Mouse (Mus musculus): ENCODE data around the gene Tfb1m. TPM values are rescaled to one million over a fixed set of nuclear protein-coding genes. Genes with fewer than 3 reads are reported as not detected.

The Tfb1m gene
- polyA plus RNA-seq, 1 experiment from 2014 or later = 15.4 TPM

- Histone ChIP-seq H3K36me3 (peaks cover 33% of the 10 kb centered on the region), H3K9ac (no peak overlapping the region), H3K9me3 (replicated peaks) (no peaks in the 10 kb centered on the region), H3K4me2 (no peak overlapping the region), H3K27ac (no peak overlapping the region), H3K4me3 (no peak overlapping the region), H3K4me1 (no peaks in the 10 kb centered on the region), H3K27me3 (replicated peaks) (no peaks in the 10 kb centered on the region)
- 70% methylated on average over 2 of the region's 2 CpGs for WGBS (ENCODE audit: insufficient replicate concordance)
- no peak for ATAC-seq
These were observed 17.3 kb downstream of the Tfb1m start for GRCm38 (mm10) chr17:3540304-3540703.

- Histone ChIP-seq H3K4me2 (no peak overlapping the region), H3K9me3 (replicated peaks) (no peaks in the 10 kb centered on the region), H3K36me3 (peaks cover 15% of the 10 kb centered on the region), H3K27me3 (replicated peaks) (no peaks in the 10 kb centered on the region), H3K4me3 (no peak overlapping the region), H3K27ac (no peak overlapping the region), H3K4me1 (peaks cover 13% of the 10 kb centered on the region), H3K9ac (no peak overlapping the region)
- no peak for ATAC-seq
- 19% methylated on average over 1 of the region's 1 CpGs for WGBS (ENCODE audit: insufficient replicate concordance)
These were observed 24.2 kb downstream of the Tfb1m start for GRCm38 (mm10) chr17:3533425-3533824.

GRCm38 (mm10) chr17:3532254-3532653 is 25.3 kb downstream of the Tfb1m start, which contains the start of gene Cldn20:
Cldn20 (plus strand) TSS chr17:3532554.
- no peaks in the 10 kb centered on the region for H3K9me3 ChIP-seq (replicated peaks)
- peaks cover 25% of the 10 kb centered on the region for H3K4me1 ChIP-seq
- no peak within 1 kb of the TSS for H3K9ac ChIP-seq
- no peak for ATAC-seq
- no peak within 1 kb of the TSS for H3K27ac ChIP-seq
- 77% methylated on average over 4 of the region's 4 CpGs for WGBS (ENCODE audit: insufficient replicate concordance)
- H3K27me3 ChIP-seq (replicated peaks) = no peaks in the 10 kb centered on the region
- no peak within 1 kb of the TSS for H3K4me3 ChIP-seq
- no peak within 1 kb of the TSS for H3K4me2 ChIP-seq
- H3K36me3 ChIP-seq = peaks cover 12% of the 10 kb centered on the region

DNA sequence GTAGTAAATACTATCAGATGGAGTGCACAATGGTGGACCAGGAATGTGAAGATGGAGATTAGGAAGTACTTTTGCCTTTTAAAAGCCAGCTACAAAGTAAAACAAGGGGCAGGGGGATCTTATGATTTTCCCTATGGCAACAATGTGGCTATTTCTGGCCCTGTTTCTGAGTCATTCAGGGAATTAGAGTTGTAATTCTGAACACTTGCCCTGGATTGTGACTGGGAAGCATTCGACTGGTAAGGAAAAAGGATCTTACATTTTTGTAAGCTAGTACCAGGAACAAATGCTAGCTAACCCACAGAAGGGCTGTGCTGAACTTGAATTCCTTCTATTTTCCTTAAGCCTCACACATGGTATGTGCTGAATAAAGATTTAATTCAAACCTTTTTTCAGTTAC is 25.9 kb downstream of the Tfb1m start:
- Histone ChIP-seq H3K36me3 (peaks cover 12% of the 10 kb centered on the region), H3K4me1 (peaks cover 30% of the 10 kb centered on the region), H3K27me3 (replicated peaks) (no peaks in the 10 kb centered on the region), H3K4me2 (no peak overlapping the region), H3K4me3 (no peak overlapping the region), H3K27ac (no peak overlapping the region), H3K9me3 (replicated peaks) (no peaks in the 10 kb centered on the region), H3K9ac (no peak overlapping the region)
- ATAC-seq = no peak
- WGBS (ENCODE audit: insufficient replicate concordance) = 78% methylated on average over 1 of the region's 1 CpGs

DNA sequence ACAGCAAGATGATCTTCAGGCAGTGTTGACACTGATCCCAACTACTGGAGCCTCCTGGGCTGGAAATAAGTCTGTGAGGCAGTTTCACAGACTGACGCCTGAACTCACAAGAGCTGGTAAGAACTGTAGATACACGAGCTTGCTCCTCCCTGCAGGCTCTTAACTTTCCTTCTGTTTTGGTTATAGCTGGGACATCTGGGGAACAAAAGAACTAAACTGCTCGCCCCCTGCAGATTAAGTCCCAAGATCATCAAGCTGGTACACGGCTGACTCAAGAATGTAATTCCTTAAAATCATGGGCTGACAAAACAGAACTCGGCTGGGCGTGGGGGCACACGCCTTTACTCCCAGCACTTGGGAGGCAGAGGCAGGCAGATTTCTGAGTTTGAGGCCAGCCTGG is 27.0 kb downstream of the Tfb1m start:
- ATAC-seq = no peak
- Histone ChIP-seq H3K36me3 (peaks cover 10% of the 10 kb centered on the region), H3K4me3 (no peak overlapping the region), H3K27me3 (replicated peaks) (no peaks in the 10 kb centered on the region), H3K27ac (no peak overlapping the region), H3K9me3 (replicated peaks) (no peaks in the 10 kb centered on the region), H3K9ac (no peak overlapping the region), H3K4me2 (no peak overlapping the region), H3K4me1 (peaks cover 30% of the 10 kb centered on the region)
- 74% methylated on average over 7 of the region's 7 CpGs for WGBS (ENCODE audit: insufficient replicate concordance)

DNA sequence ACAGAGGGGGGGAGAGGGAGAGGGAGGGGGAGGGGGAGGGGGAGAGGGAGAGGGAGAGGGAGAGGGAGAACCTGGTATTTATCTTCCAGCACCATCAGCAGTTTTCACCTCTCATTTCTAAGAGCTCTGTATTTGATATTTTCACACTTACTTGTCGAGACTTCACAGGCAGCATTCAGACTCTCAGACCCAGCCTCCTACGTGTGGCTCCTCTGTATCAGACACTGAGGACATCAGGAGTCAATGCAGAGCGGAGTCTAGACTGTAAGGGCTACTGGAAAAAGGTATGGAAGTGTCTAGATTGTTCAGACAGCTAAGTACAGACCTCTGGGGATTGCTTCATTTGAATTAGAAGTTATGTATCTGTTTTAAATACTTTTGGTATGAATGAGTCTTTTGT is 28.1 kb downstream of the Tfb1m start:
- Histone ChIP-seq H3K4me1 (peaks cover 30% of the 10 kb centered on the region), H3K4me3 (no peak overlapping the region), H3K27me3 (replicated peaks) (no peaks in the 10 kb centered on the region), H3K9ac (no peak overlapping the region), H3K27ac (no peak overlapping the region; the same call in 1 of the 2 replicates), H3K4me2 (no peak overlapping the region), H3K9me3 (replicated peaks) (no peaks in the 10 kb centered on the region), H3K36me3 (peaks cover 8% of the 10 kb centered on the region; the same call in 1 of the 2 replicates)
- peak; percentile 70 for ATAC-seq
- whole genome bisulfite sequencing (ENCODE audit: insufficient replicate concordance) = 36% methylated on average over 3 of the region's 3 CpGs

GRCm38 (mm10) chr17:3527841-3528471 is 29.6 kb downstream of the Tfb1m start:
- Histone ChIP-seq H3K9me3 (replicated peaks) (no peaks in the 10 kb centered on the region), H3K4me3 (no peak overlapping the region), H3K9ac (0 out of 2 replicates have a peak overlapping the region, but pooled peaks have one; percentile 4), H3K36me3 (peaks cover 8% of the 10 kb centered on the region; the same call in 1 of the 2 replicates), H3K4me1 (peaks cover 30% of the 10 kb centered on the region), H3K27ac (peak overlapping the region; percentile 68), H3K27me3 (replicated peaks) (no peaks in the 10 kb centered on the region), H3K4me2 (peak overlapping the region; percentile 31; the same call in 1 of the 2 replicates)
- ATAC-seq = peak; percentile 77
- 55% methylated on average over 6 of the region's 6 CpGs for WGBS (ENCODE audit: insufficient replicate concordance)

DNA sequence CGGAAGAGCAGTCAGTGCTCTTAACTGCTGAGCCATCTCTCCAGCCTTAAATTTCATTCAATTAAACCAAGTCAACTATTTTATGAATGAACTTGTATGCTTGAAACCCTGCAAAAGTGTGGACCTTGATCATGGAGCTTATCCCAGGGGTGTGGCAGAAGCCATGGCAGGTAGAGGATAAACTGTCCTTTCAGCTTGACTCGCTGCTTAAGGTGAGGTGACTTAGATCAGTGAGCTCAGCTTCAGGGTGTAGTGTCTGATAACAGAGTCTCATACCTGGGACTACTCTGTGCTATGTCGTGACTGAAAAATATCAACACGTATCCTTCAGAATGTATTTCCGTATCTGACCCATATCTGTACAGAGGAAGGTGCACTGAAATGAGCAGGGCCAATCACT is 37.2 kb downstream of the Tfb1m start:
- ATAC-seq = no peak
- H3K4me1 ChIP-seq = 0 out of 2 replicates have a peak, but pooled peaks cover 5% of the 10 kb centered on the region
- 75% methylated on average over 5 of the region's 5 CpGs for WGBS (ENCODE audit: insufficient replicate concordance)

DNA sequence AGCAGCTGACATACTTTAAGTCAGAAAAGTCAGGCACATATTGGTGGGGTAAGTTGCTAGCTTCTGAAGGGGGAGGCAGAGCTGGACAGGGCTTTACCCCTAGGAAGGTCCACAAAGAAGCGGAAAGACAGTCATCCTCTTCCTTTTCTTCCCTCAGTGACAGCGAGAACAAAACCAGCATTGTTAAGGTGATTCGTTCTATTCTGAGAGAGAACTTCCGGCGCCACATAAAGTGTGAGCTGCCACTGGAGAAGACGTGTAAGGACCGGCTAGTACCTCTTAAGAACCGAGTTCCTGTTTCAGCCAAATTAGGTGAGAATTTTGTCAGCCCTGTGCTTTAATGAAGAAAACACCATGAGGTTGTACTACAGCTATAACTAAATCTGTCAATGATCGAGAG is 41.2 kb downstream of the Tfb1m start:
- Histone ChIP-seq H3K4me2 (no peak overlapping the region), H3K36me3 (0 out of 2 replicates have a peak, but pooled peaks cover 9% of the 10 kb centered on the region), H3K27ac (no peak overlapping the region), H3K9ac (no peak overlapping the region), H3K4me1 (0 out of 2 replicates have a peak, but pooled peaks cover 5% of the 10 kb centered on the region), H3K4me3 (no peak overlapping the region), H3K9me3 (replicated peaks) (no peaks in the 10 kb centered on the region), H3K27me3 (replicated peaks) (no peaks in the 10 kb centered on the region)
- no peak for ATAC-seq
- 71% methylated on average over 9 of the region's 9 CpGs for WGBS (ENCODE audit: insufficient replicate concordance)

More for the DNA sequence above, 37.2 kb downstream of the Tfb1m start:
- no peaks in the 10 kb centered on the region for H3K9me3 ChIP-seq (replicated peaks)
- H3K36me3 ChIP-seq = 0 out of 2 replicates have a peak, but pooled peaks cover 9% of the 10 kb centered on the region
- no peak overlapping the region for H3K27ac ChIP-seq
- H3K4me2 ChIP-seq = no peak overlapping the region
- H3K9ac ChIP-seq = no peak overlapping the region
- H3K4me3 ChIP-seq = no peak overlapping the region
- no peaks in the 10 kb centered on the region for H3K27me3 ChIP-seq (replicated peaks)

- Histone ChIP-seq H3K4me3 (no peak overlapping the region), H3K27me3 (replicated peaks) (no peaks in the 10 kb centered on the region), H3K27ac (no peak overlapping the region), H3K4me2 (no peak overlapping the region), H3K4me1 (0 out of 2 replicates have a peak, but pooled peaks cover 2% of the 10 kb centered on the region), H3K9me3 (replicated peaks) (no peaks in the 10 kb centered on the region), H3K9ac (no peak overlapping the region), H3K36me3 (0 out of 2 replicates have a peak, but pooled peaks cover 9% of the 10 kb centered on the region)
- ATAC-seq = no peak
- 77% methylated on average over 8 of the region's 8 CpGs for WGBS (ENCODE audit: insufficient replicate concordance)
These were observed 41.7 kb downstream of the Tfb1m start for GRCm38 (mm10) chr17:3515851-3516250.

GRCm38 (mm10) chr17:3514316-3514715 is 43.3 kb downstream of the Tfb1m start:
- Histone ChIP-seq H3K4me3 (no peak overlapping the region), H3K9ac (no peak overlapping the region), H3K4me1 (no peaks in the 10 kb centered on the region), H3K9me3 (replicated peaks) (no peaks in the 10 kb centered on the region), H3K4me2 (no peak overlapping the region), H3K27ac (no peak overlapping the region), H3K36me3 (0 out of 2 replicates have a peak, but pooled peaks cover 6% of the 10 kb centered on the region), H3K27me3 (replicated peaks) (no peaks in the 10 kb centered on the region)
- 66% methylated on average over 5 of the region's 5 CpGs for WGBS (ENCODE audit: insufficient replicate concordance)
- ATAC-seq = no peak

GRCm38 (mm10) chr17:3509841-3510240 is 47.7 kb downstream of the Tfb1m start:
- Histone ChIP-seq H3K27ac (no peak overlapping the region), H3K4me1 (no peaks in the 10 kb centered on the region), H3K9ac (no peak overlapping the region), H3K27me3 (replicated peaks) (no peaks in the 10 kb centered on the region), H3K9me3 (replicated peaks) (no peaks in the 10 kb centered on the region), H3K36me3 (no peaks in the 10 kb centered on the region), H3K4me2 (no peak overlapping the region), H3K4me3 (no peak overlapping the region)
- ATAC-seq = peak; percentile 40
- 18% methylated on average over 1 of the region's 1 CpGs for WGBS (ENCODE audit: insufficient replicate concordance)

Measured in liver, embryonic 12.5 days (tissue).